Mouse (Mus musculus) spleen, adult 2 months (tissue): ENCODE data around the gene Rasa3.

ENCODE experiments used
- CTCF ChIP-seq: fragments of 200-500 bp; IDR thresholded peaks from 2 replicates; pipeline ENCODE4 v1.5.1; 2011; ENCODE audit warnings: mild to moderate bottlenecking, inconsistent platforms; ENCODE audit not compliant: insufficient read depth, insufficient read length, insufficient replicate concordance; ENCODE audit errors: extremely low read depth
- POLR2A ChIP-seq: fragments of 200-500 bp; IDR thresholded peaks from 2 replicates; pipeline ENCODE4 v1.6.1; 2011; ENCODE audit warnings: low read depth, low read length, inconsistent platforms

GRCm38 (mm10) chr8:13696157-13696556, 18.8 kb upstream of the Rasa3 start:
- TF ChIP-seq CTCF (no peak), POLR2A (no peak)
